Mouse (Mus musculus): ENCODE results near the gene Slc29a3.

DNA sequence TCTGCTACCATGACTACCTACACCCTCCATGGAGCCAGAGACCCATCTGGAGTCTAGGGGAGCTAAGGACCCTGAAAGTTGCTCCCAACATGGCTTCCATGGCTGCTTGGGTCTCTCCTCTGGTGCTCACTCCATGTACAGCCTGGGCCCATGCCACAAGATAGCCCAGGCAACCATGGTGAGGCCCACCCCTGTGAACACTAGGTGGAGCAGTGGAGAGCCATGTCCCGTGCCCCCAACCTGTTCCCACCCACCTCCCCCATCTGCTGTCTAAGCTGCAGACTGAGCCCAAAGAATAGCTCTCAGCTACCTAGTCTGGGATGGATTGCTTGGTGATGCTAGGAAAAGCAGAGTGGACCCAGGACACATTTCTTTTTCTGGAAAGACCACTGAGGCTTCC, 29.2 kb downstream of the Slc29a3 start:
- TF ChIP-seq CTCF (IDR thresholded peaks at IDR 0.05) (peak; percentile 33), EP300 (IDR thresholded peaks at IDR 0.05) (no peak)

Measured in lung, postnatal 0 days (tissue).